Mouse (Mus musculus) forelimb bud, embryonic 11.5 days (tissue): ENCODE results near the gene Pacs2.
A peak's percentile ranks its signal among the peaks of the same experiment; 100 is the strongest.

Source experiments
- DNase-seq: peaks from one replicate; pipeline ENCODE4 v3.0.0-alpha.2; 2012; ENCODE audit warnings: low read depth, low spot score

Pacs2 gene

DNA sequence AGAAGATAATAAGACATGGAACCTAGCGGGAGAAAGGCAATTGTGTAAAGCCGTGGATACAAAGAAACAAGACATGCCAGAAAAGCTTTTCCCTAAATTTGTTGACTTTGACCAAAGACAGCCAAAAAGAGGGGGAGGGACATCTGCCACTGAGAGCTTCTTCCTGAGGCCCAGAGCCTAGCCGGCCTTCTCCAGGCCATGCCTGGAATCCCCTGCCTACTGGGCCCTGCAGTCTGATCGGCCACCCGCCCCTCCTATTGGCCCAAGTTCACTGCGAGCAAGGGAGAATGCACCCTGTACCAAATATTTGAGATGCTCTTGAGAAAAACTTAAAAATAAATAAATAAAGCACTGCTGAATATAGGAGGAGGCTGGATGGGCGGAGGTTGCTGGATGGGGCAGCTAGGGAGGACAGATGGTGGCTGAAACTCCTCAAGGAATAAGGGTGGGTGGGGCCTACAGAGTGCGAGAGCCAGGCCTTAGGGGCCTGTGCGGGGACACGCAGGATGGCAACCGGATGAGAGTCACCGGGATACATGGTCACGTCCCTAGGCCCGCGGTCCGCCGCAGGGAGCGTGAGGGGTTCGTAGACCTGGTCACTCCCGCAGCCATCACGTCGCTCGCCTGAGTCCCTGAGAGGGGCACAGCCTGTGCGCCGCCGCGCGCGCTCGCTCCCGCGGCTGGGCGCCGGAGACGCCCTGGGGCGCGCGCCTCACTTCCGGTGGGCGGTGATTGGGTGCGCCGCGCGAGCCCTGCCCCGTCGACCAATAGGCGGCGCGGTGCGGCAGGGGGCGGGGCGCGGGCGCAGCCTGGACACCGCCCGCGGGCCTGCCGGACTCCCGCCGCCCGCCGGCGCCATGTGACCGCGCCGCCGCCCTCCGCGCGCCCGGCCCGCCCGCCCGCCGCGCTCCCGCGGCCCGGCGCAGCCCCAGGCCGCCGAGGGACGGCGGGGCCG is at the start of gene Pacs2:
Gene Pacs2 (plus strand): TSS at position 905 of the 955 bp plus-strand sequence.
- peak; percentile 89 for DNase-seq

DNA sequence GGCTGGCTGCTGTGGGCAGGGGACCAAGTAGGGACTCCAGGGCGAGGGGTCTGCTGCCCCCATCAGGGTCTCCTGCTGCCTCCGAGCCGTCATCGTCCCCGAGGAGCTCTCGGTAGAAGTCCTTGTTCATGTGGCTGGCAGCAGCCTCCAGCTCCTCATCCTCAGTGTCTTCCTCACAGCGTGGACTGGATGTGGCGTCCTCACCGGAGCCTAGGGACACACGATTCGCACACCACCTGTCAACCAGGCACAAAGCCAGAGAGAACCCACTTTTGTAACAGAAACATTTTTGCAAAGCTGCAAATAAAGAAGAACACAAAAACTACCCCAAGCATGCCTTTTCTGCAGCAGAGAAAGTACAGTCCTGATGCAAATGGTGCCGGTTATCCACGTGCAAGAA is 48.5 kb upstream of the Pacs2 start:
- no peak for DNase-seq

DNA sequence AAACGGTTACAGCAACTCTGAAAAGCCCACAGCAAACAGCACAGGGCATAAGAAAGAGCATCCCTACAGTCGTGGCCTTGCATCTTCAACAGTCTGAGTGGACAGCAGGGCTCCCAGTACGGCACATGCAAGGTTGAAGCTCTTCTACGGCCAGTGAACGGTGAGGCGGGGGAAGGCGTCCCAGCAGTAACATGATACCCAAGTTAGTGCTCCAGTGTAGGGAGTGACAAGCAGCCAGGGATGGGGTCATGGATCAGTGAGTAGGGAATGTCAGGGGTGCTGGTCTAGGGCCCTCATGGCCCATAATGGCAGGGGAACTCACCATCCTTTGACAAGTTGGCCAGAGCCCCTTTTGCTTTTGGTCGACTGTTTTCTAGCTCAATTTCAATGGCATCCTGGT is 45.4 kb upstream of the Pacs2 start:
- no peak for DNase-seq

DNA sequence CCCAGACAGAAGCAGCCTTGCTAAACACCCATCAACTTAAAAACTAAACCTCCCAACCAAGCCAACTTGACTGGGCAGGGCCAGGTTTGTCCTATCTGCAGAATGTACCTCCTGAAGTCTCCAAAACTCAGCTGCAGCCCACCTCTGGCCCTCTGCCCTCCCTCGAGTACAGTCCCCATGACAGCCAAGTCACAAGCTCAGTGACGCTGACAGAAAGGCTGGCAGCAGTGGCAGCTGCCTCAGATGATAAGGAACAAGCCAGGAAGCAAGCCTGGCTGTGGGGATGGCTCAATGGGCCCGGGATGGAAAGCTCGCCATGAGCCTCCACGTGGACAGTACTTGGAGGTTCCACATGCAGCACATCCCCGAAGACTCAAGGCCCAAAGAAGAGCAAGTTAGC is 44.7 kb upstream of the Pacs2 start:
- no peak for DNase-seq

DNA sequence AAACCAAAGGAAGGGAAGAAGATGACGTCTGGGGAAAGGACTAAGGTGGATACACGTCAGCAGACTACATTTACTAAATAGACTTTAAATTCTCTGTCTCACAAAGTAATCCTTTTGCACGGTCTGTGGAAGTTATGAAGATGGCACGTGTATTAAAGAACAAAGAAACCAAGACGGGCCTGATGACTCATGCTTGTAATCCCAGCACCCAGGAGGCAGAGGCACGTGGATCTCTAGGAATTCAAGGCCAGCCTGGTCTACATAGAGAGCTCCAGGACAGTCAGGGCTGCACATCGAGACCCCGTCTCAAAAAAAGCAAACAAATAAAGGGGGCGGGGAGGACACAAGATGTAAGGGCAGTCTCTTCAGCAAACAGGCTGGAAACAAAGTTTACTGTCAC is 39.6 kb upstream of the Pacs2 start:
- DNase-seq: no peak

DNA sequence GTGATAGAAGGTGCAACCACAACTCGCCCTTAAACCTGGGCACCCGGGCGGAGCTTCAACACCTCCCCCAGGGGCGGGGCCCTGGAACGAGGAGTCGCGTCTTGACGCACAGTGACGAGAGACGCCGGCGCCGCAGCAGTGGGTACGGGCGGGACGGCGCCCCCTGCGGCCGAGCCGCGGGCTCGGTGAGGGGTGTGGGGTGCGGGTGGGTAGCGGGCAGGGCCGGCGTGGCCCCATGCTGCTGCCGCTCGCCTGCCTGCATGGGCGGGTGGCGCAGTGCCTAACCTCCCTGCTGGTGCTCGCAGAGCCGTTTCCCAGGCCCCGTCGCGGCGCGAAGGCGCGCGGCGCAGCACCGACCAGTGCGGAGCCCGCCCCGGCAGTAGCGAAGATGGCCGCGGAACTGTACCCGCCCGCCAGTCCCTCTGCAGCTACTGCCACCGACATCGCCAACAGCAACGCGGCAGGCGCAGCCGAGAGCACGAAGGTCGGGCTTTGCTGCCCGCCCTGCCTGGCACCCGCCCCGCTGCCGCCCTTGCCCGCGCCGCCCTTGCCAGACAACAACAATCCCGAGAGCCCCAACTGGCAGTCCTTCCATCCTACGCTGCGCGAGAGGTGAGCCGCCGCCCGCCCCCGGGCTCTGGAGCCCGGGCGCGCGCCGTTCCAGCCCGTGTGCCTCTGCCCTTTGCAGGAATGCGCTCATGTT is 37.8 kb upstream of the Pacs2 start, which contains the start of gene Btbd6:
Gene Btbd6 (plus strand): TSS at position 112 of the 703 bp plus-strand sequence.
- peak; percentile 83 for DNase-seq

DNA sequence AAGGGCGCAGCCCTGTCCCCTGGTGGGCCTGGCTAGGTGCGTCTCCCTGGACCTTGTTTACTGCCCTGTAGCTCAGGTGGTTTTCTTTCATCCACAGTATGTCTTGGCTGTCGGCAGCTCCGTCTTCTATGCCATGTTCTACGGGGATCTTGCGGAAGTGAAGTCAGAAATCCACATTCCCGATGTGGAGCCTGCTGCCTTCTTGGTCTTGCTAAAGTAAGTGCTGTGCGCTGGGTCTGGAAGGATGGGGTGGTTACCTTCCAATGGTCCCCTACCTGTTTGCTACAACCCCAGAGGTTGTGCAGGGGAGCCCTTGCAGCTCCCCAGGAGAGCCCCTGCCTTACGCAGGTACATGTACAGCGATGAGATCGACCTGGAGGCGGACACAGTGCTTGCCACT is 37.2 kb upstream of the Pacs2 start:
- DNase-seq: no peak

DNA sequence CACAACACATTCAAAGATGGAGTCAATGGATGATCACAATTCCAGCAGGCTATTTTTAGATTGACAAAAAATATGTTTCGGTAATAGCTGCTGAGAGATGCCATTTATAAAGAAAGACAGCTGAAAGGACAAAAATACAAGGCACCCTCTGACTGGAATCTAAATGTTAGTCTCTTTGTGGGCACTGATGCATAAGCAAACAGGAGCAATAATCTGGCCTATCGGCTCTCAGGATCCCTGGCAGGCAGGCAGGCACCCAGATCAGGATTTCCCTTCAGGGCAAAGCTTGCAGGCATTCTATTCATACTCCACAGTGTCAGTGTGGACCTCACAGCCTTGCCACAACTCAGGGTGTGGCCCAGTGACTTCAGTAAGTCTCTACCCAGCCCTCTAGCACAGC is 32.3 kb upstream of the Pacs2 start:
- DNase-seq: no peak

DNA sequence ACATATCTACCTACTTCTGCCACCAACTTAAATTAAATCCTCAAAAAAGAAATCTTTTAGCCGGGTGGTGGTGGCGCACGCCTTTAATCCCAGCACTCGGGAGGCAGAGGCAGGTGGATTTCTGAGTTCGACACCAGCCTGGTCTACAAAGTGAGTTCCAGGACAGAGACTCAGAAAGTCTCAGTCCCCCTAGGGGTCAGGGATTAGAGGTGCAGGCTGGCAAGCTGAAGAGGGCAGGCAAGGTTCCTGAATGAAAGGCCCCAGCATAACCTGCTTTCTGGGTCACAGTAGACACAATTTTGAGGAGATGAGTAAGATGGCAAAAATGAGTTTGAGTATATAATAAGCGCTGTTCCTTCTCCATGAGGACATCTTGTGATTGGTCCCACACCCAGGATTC is 29.0 kb upstream of the Pacs2 start:
- no peak for DNase-seq

DNA sequence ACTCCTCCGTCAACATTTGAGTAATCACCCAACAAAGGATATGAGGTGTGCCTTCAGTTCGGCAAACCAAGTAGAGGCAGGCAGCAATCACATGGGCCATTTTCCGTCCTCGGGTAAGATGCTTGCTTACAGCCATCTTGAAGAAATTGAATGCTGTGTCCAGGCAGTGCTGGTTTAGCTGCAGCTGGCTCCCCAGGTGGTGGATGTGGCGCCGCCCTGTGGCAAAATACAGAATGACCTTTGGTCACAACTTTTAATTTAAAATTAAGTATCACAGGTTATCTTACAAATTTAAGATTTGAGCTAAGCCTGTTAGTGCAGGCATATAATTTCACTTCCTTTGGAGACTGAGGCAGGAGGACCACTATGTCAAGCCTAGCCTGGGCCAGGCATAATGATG is 26.4 kb upstream of the Pacs2 start:
- no peak for DNase-seq

DNA sequence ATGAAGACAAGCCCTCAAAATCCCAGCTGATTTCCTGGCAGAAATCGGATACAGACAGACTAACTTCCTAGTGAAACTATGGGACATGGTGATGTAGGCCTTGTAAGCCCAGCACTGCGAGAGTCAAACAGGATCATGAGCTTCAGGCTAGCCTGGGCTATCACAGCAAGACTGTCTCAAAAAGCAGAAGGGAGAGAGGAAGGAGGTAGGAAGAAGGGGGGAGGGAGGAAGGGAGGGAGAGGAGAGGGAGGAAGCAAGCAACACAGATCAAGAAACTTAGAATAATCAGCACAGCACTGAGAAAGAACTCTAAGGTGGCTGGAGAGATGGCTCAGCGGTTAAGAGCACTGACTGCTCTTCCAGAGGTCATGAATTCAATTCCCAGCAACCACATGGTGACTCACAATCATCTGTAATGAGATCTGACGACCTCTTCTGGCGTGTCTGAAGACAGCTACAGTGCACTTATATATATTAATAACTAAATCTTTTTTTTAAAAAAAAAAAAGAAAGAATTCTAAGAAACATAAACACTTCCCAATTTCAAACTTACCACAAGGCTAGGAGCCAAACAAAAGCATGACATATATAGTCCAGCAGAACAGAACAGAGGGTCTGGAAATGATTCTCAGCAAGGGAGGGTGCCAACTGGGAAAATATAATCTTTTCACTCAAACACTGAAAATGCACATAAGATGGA is 23.5 kb upstream of the Pacs2 start:
- DNase-seq: no peak

DNA sequence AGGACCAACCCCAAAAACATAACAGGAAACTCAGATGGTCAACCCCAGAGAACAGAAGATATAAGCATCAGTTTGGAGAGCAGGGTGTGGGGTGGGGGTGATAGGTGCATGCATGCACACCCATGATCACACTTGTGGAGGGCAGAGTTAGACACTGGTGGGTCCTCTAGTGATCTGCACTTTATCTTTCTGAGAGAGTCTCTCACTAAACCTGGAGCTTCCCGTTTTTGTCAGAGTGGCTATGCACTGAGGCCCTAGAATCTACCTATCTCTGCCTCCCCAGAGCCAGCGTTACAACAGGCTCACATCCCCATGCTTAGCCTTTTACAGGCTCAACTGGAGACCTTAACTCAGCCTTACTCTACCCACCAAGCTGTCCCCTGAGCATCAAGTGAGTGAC is 22.9 kb upstream of the Pacs2 start:
- no peak for DNase-seq

DNA sequence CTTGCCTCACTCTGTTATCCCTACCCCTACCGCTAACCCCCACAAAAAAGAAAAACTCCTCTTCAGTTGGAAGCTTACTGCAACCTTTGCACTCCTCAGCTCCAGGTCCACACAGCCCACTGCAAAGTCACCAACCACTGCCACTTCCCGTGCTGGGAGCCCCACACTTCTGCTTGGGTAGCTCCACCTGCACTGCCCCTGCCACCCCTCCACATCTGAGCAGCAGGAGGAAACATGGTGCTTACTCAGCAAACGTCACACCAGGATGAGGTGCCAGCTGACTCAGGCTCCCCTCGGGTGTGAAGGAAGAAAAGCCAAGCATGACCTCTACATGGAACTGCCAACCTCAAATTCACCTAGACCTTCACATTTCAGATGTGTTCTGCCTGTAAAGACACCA is 20.2 kb upstream of the Pacs2 start:
- no peak for DNase-seq

DNA sequence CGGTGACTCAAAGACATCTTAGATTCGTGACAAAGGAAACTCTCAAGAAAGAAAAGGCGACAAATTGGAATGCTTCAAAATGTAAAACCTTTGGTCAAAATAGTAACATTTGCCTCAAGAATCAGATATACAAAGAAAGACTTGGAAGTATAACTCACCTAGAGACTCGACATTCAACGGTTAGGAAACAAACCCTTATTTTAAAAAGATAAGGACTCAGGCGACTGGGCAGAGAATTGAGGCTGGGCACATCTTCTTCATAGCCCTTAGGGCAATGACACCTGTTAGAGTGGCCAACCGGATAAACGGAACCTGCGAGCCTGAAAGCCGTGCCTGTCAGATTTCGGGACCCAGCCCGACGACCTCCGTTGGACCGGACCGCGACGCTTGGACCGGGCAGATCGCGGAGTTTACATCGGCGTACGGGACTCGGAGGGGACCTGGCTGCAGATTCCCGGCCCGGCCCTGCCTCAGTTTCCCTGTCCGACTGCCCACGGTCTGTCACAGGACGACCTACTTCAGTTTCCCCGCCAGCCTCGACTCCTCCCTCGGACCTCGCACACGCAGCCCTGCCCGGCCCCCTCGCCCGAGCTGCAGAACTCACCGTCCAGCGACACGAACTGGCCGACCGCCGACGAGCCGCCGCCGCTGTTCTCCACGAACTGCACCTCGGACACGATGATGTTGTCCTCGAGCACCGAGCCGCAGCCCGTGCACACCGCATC is 14.6 kb upstream of the Pacs2 start:
- DNase-seq: no peak

DNA sequence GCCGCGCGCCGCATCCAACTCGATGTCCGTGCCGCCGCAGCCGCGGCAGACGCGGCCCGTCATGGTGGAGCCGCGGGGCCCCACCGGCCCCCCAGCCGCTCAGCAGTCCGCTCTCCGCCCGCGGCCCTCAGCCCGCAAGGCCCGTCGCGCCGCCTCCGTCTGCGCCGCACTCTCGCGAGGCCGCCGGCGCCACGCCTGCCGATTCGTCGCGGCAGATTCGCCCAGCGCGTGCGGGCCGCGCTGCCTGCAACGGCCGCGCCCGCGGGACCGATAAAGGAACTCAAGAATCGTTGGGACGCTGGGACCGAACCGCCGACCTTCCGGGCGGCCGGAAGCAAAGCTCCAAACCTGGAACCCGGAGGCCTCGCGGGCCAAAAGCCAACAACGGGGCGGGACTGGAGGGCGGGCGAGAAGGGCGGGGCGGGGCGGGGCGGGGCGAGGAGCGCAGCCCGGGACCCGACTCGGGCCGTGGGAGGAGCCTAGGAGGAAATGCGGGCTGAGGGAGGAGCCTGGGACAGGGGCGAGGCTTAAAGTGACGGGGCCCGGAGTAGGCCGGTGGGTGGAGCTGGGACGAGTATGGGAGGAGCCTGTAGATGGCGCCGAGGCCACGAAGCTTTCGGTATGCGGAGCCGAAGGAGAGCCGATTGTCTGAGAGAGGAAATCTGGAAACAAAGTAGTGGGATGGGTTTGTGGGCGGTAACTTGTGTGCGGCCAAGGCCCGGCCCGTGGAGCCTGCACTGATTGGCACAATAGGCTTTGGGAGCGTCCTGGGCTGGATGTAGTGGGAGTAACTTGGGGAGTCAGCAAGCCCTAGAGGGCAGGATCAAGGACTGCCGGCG is 13.8 kb upstream of the Pacs2 start, which contains the start of gene Brf1:
Gene Brf1 (minus strand): TSS at position 411 of the 839 bp plus-strand sequence.
- peak; percentile 97 for DNase-seq

DNA sequence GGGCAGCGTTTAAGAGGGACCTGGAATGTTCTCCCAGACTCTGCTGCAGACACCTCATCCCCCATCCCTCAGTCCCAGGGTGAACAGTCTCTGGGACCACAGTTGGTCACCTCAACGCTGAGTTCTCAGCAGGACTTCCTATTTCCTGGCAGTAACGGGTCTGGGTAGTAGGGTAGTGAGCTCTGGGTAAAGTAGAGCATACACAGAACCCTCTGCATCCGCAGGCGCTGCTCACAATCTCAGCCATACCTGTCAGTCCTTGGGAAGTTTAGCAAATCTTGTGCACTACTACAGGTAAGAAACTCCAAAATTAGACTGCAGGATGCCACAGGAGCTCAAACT is 13.2 kb upstream of the Pacs2 start:
- DNase-seq: no peak

DNA sequence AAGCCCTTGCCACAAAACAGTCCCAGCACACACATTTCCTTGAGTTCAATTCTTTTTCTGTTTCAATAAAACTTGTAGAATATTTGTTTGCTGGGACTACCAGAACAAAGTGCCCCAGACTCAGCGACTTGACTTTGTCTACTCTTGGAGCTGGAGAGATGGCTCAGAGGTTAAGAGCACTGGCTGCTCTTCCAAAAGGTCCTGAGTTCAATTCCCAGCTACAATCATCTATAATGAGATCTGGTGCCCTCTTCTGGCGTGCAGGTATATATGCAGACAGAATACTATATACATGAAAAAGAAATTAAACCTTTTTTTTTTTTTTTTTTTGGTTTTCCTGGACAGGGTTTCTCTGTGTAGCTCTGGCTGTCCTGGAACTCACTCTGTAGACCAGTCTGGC is 11.6 kb upstream of the Pacs2 start:
- no peak for DNase-seq

DNA sequence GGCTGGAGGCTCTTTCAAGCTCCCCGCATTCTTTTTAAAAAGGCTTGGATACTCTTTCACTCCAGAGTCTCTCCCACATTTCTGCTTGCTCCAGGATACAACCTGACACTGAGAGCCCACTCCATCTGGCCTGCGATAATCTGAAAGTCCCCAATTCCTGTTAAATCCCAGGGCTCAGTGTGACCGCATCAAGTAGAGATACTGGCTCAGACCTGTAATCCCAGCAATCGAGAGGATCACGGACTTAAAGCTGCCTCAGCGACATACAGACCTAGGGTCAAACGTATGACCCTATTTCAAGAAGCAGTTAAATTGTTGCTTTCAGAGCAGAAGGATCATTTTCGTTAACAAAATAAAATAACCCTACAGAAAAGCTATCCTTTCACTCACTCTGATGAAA is 10.3 kb upstream of the Pacs2 start:
- DNase-seq: no peak

DNA sequence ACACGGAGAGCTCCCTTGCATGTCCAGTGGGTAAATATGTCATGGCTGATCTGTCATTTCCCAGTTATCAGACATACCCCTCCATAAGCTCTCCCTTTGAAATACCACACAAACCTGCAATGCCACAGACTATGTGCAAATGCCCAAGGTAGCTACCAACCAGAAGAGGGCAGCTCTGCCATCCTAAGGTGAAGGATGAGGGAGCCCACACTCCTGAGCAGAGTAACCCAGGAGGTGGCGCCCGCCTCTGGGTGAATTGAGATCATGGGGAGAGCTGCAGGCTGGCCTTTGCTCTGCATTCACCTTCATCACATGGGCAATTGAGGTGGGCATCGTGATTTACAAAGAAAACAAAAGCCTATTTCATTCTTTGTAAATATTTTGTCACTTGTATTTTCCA is 9.3 kb upstream of the Pacs2 start:
- DNase-seq: no peak

DNA sequence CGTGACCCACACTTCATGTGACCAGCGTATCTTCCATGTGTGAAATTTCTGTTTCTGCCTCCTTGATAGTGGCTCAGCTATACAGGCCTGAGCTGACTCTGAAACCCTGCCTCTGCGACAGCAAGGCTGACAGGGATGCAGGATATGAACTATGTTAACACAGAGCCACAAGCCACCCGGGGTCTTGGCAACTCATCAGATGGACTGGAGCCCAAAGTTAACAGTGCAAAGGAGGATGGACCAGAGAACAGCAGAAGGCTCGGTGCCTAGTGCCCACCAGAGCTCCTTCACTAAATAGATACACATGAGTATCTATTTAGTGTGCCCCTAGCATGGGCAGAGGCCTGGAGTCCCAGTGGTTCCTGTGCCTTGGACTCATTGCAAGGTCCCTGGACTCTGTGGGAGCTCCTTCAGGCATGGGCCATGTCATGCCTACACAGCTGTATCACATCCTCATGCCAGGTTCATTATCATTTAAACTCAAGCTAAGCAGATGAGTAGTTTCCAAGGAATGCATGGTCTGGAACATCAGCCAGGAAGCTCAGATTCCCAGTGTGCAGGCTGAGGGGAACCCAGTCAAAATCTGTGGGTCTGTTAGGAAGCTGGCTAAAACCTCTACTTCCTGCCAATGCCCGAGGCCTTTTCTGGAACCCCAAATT is 2.5 kb upstream of the Pacs2 start:
- DNase-seq: no peak
